Mouse (Mus musculus): ENCODE results near the gene Nrip1.

GRCm38 (mm10) chr16:76409355-76409722, 35.7 kb upstream of the Nrip1 start:
- TF ChIP-seq CTCF (IDR thresholded peaks at IDR 0.05; ENCODE audit: control insufficient read depth, insufficient read depth, insufficient read length) (no peak), MYOG (IDR thresholded peaks at IDR 0.05; ENCODE audit: control insufficient read depth, extremely low read depth, insufficient read length) (no peak)
